Mouse (Mus musculus): Measurements from ENCODE around the gene Axdnd1. TPM values are rescaled to one million over a fixed set of nuclear protein-coding genes. Genes with fewer than 3 reads are reported as not detected.
"Not testable (repeated sequence)": the region's sequence is repeated elsewhere in the genome, so short reads cannot be mapped to it uniquely, and the experiment has no call there.

Axdnd1 gene
- polyA plus RNA-seq, 1 experiment from 2014 or later: 0.12 TPM

DNA sequence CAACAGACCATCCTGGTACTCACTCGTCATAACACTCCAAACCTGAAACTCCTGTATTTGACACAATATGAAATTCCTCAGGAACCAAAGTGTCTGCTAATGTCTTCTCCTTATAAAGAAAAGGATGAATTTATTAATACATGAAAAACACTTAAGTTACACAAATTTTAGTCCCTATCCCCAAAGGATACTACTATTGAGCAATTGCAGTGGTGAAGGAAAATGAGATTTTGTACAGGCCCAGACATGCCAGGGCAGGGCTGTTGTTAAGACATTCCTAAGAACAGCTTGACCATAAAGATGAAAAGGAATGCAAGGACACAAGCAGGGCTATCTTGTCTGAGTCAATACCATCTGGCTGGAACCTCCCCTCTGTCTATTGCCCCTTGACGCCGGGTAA, 20.8 kb downstream of the Axdnd1 start:
- H3K27me3 ChIP-seq (replicated peaks; ENCODE audit: control insufficient read depth, insufficient read depth, low read length); H3K9ac ChIP-seq (ENCODE audit: low read length); H3K9me3 ChIP-seq (ENCODE audit: control insufficient read depth, low read length); H3K4me1 ChIP-seq (replicated peaks; ENCODE audit: control insufficient read depth, insufficient read depth, low read length); H3K4me2 ChIP-seq (ENCODE audit: low read length); H3K36me3 ChIP-seq (ENCODE audit: control insufficient read depth, insufficient read depth, low read length); DNase-seq (ENCODE audit: low spot score); ATAC-seq (replicated peaks; ENCODE audit: low FRiP score, low TSS enrichment, low read depth); H3K27ac ChIP-seq (ENCODE audit: low read depth); H3K4me3 ChIP-seq (ENCODE audit: low read depth, low read length): not testable (repeated sequence)
- 65% methylated on average over 3 of the region's 3 CpGs for WGBS

DNA sequence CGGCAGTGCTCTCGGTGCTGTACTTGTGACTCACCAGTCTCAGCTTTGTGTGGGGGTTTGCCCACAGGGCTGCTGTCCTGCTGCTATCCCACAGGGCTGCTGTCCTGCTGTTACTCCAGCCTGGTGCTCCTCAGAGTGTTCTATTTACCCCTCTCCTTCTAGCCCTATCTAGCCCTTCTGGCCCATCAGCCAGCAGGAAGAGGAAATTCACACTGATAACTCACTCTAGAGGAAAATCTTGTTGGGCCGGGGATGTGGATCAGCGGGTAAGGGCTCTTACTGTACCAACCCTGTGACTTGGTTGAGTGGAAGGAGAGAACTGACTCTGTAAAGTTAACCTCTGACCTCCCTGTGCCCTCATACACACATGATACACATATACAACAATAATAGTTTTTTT, 27.8 kb downstream of the Axdnd1 start:
- Histone ChIP-seq H3K27ac (ENCODE audit: low read depth) (no peak overlapping the region), H3K27me3 (replicated peaks; ENCODE audit: control insufficient read depth, insufficient read depth, low read length) (no peaks in the 10 kb centered on the region), H3K4me2 (ENCODE audit: low read length) (no peak overlapping the region), H3K9me3 (ENCODE audit: control insufficient read depth, low read length) (no peaks in the 10 kb centered on the region), H3K4me1 (replicated peaks; ENCODE audit: control insufficient read depth, insufficient read depth, low read length) (no peaks in the 10 kb centered on the region), H3K36me3 (ENCODE audit: control insufficient read depth, insufficient read depth, low read length) (no peaks in the 10 kb centered on the region), H3K9ac (ENCODE audit: low read length) (no peak overlapping the region), H3K4me3 (ENCODE audit: low read depth, low read length) (no peak overlapping the region)
- WGBS: 84% methylated on average over 4 of the region's 4 CpGs
- DNase-seq (ENCODE audit: low spot score): no peak
- ATAC-seq (replicated peaks; ENCODE audit: low FRiP score, low TSS enrichment, low read depth): no peak

DNA sequence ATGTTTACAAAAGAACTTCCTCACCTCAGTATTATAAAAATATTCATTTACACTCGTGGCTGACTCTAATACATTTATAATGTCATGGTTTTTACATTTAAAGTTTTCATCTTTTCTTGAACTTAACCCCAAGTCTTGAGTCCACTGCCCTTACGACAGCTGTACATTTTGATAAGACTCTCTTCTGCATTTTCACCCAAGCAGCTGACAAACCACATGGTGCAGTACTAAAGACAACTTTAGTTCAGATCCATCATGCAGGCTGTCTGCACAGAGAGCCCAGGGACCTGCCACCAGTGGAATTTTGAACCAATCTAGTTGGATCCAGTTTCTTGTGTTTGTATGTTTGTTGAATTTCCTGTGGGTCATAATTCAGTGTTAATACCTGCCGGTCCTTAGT, 34.1 kb downstream of the Axdnd1 start:
- no peaks in the 10 kb centered on the region for H3K36me3 ChIP-seq (ENCODE audit: control insufficient read depth, insufficient read depth, low read length)
- no peak overlapping the region for H3K27ac ChIP-seq (ENCODE audit: low read depth)
- H3K4me2 ChIP-seq (ENCODE audit: low read length): no peak overlapping the region
- DNase-seq (ENCODE audit: low spot score) (no peak), ATAC-seq (replicated peaks; ENCODE audit: low FRiP score, low TSS enrichment, low read depth) (no peak)
- H3K27me3 ChIP-seq (replicated peaks; ENCODE audit: control insufficient read depth, insufficient read depth, low read length): no peaks in the 10 kb centered on the region
- H3K4me1 ChIP-seq (replicated peaks; ENCODE audit: control insufficient read depth, insufficient read depth, low read length): no peaks in the 10 kb centered on the region
- no peak overlapping the region for H3K4me3 ChIP-seq (ENCODE audit: low read depth, low read length)
- WGBS: 67% methylated on average over 3 of the region's 3 CpGs
- H3K9ac ChIP-seq (ENCODE audit: low read length): no peak overlapping the region
- H3K9me3 ChIP-seq (ENCODE audit: control insufficient read depth, low read length): no peaks in the 10 kb centered on the region

DNA sequence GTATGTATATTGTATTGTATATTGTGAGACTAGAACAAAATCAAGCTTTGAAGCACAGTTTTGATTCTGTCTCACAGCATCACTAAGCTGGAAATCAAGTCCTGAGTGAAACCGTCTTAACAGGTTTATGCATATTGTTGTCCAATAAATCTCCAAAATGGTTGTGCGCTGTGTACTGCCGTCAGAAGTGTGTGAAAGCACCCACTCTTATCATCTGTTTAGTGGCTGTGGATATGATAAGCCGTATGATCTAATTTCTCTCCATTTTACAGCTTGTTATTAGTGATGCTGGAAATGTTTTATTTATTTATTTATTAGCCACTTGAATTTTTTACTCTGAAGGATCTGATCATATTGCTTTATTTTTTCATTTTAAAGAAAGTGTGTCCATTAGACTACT, 34.7 kb downstream of the Axdnd1 start:
- no peaks in the 10 kb centered on the region for H3K4me1 ChIP-seq (replicated peaks; ENCODE audit: control insufficient read depth, insufficient read depth, low read length)
- no peak overlapping the region for H3K4me3 ChIP-seq (ENCODE audit: low read depth, low read length)
- no peak overlapping the region for H3K4me2 ChIP-seq (ENCODE audit: low read length)
- no peak overlapping the region for H3K27ac ChIP-seq (ENCODE audit: low read depth)
- no peak for ATAC-seq (replicated peaks; ENCODE audit: low FRiP score, low TSS enrichment, low read depth)
- no peaks in the 10 kb centered on the region for H3K9me3 ChIP-seq (ENCODE audit: control insufficient read depth, low read length)
- DNase-seq (ENCODE audit: low spot score): no peak
- H3K36me3 ChIP-seq (ENCODE audit: control insufficient read depth, insufficient read depth, low read length): no peaks in the 10 kb centered on the region
- WGBS: 88% methylated on average over 4 of the region's 4 CpGs
- H3K27me3 ChIP-seq (replicated peaks; ENCODE audit: control insufficient read depth, insufficient read depth, low read length): no peaks in the 10 kb centered on the region
- H3K9ac ChIP-seq (ENCODE audit: low read length): no peak overlapping the region

DNA sequence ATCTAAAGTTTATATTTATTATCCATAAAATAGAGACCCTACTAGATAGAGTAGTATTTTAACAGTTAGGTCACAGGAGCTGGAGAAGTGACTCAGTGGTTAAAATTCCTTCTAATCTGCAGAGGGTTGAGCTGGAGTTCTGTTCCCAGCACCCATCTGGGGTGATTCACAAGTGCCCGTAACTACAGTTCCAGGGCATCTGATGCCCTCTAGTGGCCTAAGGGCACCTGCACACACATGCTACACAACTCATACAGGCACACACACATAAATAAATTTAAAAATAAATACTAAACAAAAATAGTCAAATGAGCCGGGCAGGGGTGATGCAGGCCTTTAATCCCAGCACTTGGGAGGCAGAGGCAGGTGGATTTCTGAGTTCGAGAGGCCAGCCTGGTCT, 39.7 kb downstream of the Axdnd1 start:
- WGBS: 91% methylated on average over 3 of the region's 3 CpGs
- H3K4me2 ChIP-seq (ENCODE audit: low read length): no peak overlapping the region
- ATAC-seq (replicated peaks; ENCODE audit: low FRiP score, low TSS enrichment, low read depth): no peak

DNA sequence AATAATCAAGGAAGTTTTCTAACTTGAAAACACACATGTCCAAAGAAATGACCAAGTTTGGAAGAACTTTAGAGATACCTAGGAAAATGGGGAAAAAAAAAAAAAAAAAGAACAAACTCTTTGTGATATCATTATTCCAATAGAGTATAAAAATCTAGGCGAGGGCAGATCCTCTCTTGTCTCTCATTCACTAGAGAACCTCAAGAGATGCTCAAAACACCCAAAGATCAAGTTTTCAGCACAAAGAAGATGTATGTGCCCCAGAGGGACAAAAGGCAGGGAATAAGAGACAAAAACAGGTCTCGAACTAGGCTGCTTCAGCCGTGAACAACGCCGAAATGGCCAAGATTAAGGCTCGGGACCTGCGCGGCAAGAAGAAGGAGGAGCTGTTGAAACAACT, 55.2 kb downstream of the Axdnd1 start, which contains the start of gene Gm2000:
TSS of gene Gm2000 (plus strand) at position 301 of the 400 bp plus-strand sequence.
- Histone ChIP-seq H3K9me3 (ENCODE audit: control insufficient read depth, low read length) (no peaks in the 10 kb centered on the region), H3K27ac (ENCODE audit: low read depth) (no peak within 1 kb of the TSS), H3K9ac (ENCODE audit: low read length) (no peak within 1 kb of the TSS), H3K4me3 (ENCODE audit: low read depth, low read length) (no peak within 1 kb of the TSS), H3K27me3 (replicated peaks; ENCODE audit: control insufficient read depth, insufficient read depth, low read length) (no peaks in the 10 kb centered on the region), H3K4me1 (replicated peaks; ENCODE audit: control insufficient read depth, insufficient read depth, low read length) (no peaks in the 10 kb centered on the region), H3K4me2 (ENCODE audit: low read length) (no peak within 1 kb of the TSS), H3K36me3 (ENCODE audit: control insufficient read depth, insufficient read depth, low read length) (no peaks in the 10 kb centered on the region)
- ATAC-seq (replicated peaks; ENCODE audit: low FRiP score, low TSS enrichment, low read depth): no peak
- no peak for DNase-seq (ENCODE audit: low spot score)
- 90% methylated on average over 8 of the region's 8 CpGs for WGBS

More for the DNA sequence above, 39.7 kb downstream of the Axdnd1 start:
- no peak overlapping the region for H3K9ac ChIP-seq (ENCODE audit: low read length)
- no peaks in the 10 kb centered on the region for H3K36me3 ChIP-seq (ENCODE audit: control insufficient read depth, insufficient read depth, low read length)
- no peaks in the 10 kb centered on the region for H3K9me3 ChIP-seq (ENCODE audit: control insufficient read depth, low read length)
- H3K4me3 ChIP-seq (ENCODE audit: low read depth, low read length): no peak overlapping the region
- no peak overlapping the region for H3K27ac ChIP-seq (ENCODE audit: low read depth)
- no peak for DNase-seq (ENCODE audit: low spot score)
- no peaks in the 10 kb centered on the region for H3K27me3 ChIP-seq (replicated peaks; ENCODE audit: control insufficient read depth, insufficient read depth, low read length)
- no peaks in the 10 kb centered on the region for H3K4me1 ChIP-seq (replicated peaks; ENCODE audit: control insufficient read depth, insufficient read depth, low read length)

DNA sequence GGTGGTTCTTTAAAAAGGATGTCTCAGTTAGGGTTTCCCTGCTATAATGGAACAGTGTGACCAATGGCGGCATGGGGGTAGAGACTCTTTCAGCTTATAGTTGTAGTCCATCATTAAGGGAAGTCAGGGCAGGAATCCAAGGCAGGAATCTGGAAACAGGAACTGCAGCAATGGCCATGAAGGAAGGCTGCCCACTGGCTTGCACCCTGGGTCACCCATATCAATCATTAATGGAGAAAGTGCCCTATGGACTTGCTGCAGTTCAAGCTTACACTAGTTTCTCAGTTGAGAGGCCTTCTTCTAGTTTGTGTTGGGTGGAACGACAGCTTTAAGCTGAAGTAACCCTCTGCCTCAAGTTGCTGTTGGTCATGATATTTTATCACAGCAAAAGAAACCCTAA, 68.5 kb downstream of the Axdnd1 start:
- H3K4me2 ChIP-seq (ENCODE audit: low read length): no peak overlapping the region
- H3K27me3 ChIP-seq (replicated peaks; ENCODE audit: control insufficient read depth, insufficient read depth, low read length): no peaks in the 10 kb centered on the region
- ATAC-seq (replicated peaks; ENCODE audit: low FRiP score, low TSS enrichment, low read depth) (no peak), DNase-seq (ENCODE audit: low spot score) (no peak)
- H3K9me3 ChIP-seq (ENCODE audit: control insufficient read depth, low read length): no peaks in the 10 kb centered on the region
- H3K9ac ChIP-seq (ENCODE audit: low read length): no peak overlapping the region
- no peak overlapping the region for H3K4me3 ChIP-seq (ENCODE audit: low read depth, low read length)
- 79% methylated on average over 2 of the region's 2 CpGs for WGBS
- no peaks in the 10 kb centered on the region for H3K4me1 ChIP-seq (replicated peaks; ENCODE audit: control insufficient read depth, insufficient read depth, low read length)
- H3K36me3 ChIP-seq (ENCODE audit: control insufficient read depth, insufficient read depth, low read length): no peaks in the 10 kb centered on the region
- no peak overlapping the region for H3K27ac ChIP-seq (ENCODE audit: low read depth)

DNA sequence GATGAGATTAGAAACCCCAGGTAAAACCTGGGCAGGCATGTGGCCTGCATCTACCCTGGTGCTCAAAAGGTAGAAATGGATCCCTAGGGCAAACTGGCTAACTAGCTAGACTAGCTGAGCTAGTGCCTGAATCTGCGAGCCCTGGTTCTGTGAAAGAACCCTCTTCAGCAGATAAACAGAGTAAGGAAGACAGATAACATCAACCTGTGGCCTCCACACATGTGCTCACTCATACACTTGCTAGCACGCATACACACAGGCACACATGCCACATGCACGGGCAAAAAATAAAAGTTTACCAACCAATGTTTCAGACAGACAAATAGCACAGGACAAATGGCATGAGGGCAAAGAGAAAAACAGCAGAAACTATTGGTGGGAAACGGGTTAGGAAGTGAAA, 70.5 kb downstream of the Axdnd1 start:
- ATAC-seq (replicated peaks; ENCODE audit: low FRiP score, low TSS enrichment, low read depth) (no peak), DNase-seq (ENCODE audit: low spot score) (no peak)

DNA sequence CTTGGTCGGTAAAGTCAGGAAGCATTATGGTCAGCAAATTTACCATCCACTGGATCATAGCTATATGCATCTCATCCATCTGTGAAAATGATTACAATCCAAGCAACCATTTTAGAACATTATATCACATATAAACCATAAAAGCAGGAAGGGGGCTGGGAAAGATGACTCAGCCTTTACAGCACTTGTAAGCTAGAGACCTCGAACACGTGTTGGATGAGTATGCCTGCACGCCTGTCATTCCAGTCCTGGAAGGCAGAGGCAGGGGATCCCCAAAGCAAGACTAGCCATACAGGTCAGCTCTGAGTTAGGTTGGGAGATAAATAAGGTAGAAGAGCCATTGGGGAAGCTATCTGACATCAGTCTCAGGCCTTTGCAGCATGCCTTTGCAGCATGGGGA, 71.9 kb downstream of the Axdnd1 start:
- Histone ChIP-seq H3K9ac (ENCODE audit: low read length) (no peak overlapping the region), H3K4me3 (ENCODE audit: low read depth, low read length) (no peak overlapping the region), H3K27me3 (replicated peaks; ENCODE audit: control insufficient read depth, insufficient read depth, low read length) (no peaks in the 10 kb centered on the region), H3K36me3 (ENCODE audit: control insufficient read depth, insufficient read depth, low read length) (no peaks in the 10 kb centered on the region), H3K4me1 (replicated peaks; ENCODE audit: control insufficient read depth, insufficient read depth, low read length) (no peaks in the 10 kb centered on the region), H3K9me3 (ENCODE audit: control insufficient read depth, low read length) (no peaks in the 10 kb centered on the region), H3K4me2 (ENCODE audit: low read length) (no peak overlapping the region), H3K27ac (ENCODE audit: low read depth) (no peak overlapping the region)
- no peak for DNase-seq (ENCODE audit: low spot score)
- ATAC-seq (replicated peaks; ENCODE audit: low FRiP score, low TSS enrichment, low read depth): no peak
- WGBS: 83% methylated on average over 4 of the region's 4 CpGs

More for the DNA sequence above, 70.5 kb downstream of the Axdnd1 start:
- no peaks in the 10 kb centered on the region for H3K27me3 ChIP-seq (replicated peaks; ENCODE audit: control insufficient read depth, insufficient read depth, low read length)
- H3K27ac ChIP-seq (ENCODE audit: low read depth): no peak overlapping the region
- H3K4me3 ChIP-seq (ENCODE audit: low read depth, low read length): no peak overlapping the region
- H3K9ac ChIP-seq (ENCODE audit: low read length): no peak overlapping the region
- H3K9me3 ChIP-seq (ENCODE audit: control insufficient read depth, low read length): no peaks in the 10 kb centered on the region
- no peak overlapping the region for H3K4me2 ChIP-seq (ENCODE audit: low read length)
- H3K36me3 ChIP-seq (ENCODE audit: control insufficient read depth, insufficient read depth, low read length): no peaks in the 10 kb centered on the region
- no peaks in the 10 kb centered on the region for H3K4me1 ChIP-seq (replicated peaks; ENCODE audit: control insufficient read depth, insufficient read depth, low read length)
- WGBS: 81% methylated on average over 4 of the region's 4 CpGs
